Mouse (Mus musculus) midbrain, embryonic 11.5 days (tissue): ENCODE measurements around the gene Smarcal1. TPM values are rescaled to one million over a fixed set of nuclear protein-coding genes. Genes with fewer than 3 reads are reported as not detected.

Experiments used
- ATAC-seq: fragments of 200-750 bp; cut with Nextera tagmentation; 2 replicates; pipeline ENCODE4 v1.8.0; 2017; ENCODE audit warnings: moderate TSS enrichment, moderate library complexity; ENCODE audit not compliant: low FRiP score
- DNase-seq: peaks from one replicate; pipeline ENCODE4 v3.0.0; 2015; ENCODE audit warnings: low spot score; ENCODE audit errors: missing footprints
- H3K27ac ChIP-seq: fragments of 300-500 bp; sonication (generic); 2 replicates; pipeline ENCODE4 v1.5.1; 2014; ENCODE audit warnings: low read depth, low read length
- H3K27me3 ChIP-seq: fragments of 300-500 bp; sonication (generic); 2 replicates; pipeline ENCODE4 v1.6.1; 2014; ENCODE audit warnings: mild to moderate bottlenecking, low read length, moderate library complexity, mixed read lengths; ENCODE audit not compliant: control insufficient read depth, insufficient read depth
- H3K36me3 ChIP-seq: fragments of 300-500 bp; sonication (generic); 2 replicates; pipeline ENCODE4 v1.6.1; 2014; ENCODE audit warnings: mild to moderate bottlenecking, low read length, moderate library complexity, mixed read lengths; ENCODE audit not compliant: control insufficient read depth, insufficient read depth
- H3K4me1 ChIP-seq: fragments of 300-500 bp; sonication (generic); 2 replicates; pipeline ENCODE4 v1.6.1; 2014; ENCODE audit warnings: low read length; ENCODE audit not compliant: control insufficient read depth, insufficient read depth
- H3K4me2 ChIP-seq: fragments of 300-500 bp; sonication (generic); 2 replicates; pipeline ENCODE4 v1.6.1; 2014; ENCODE audit warnings: mild to moderate bottlenecking, moderate library complexity
- H3K4me3 ChIP-seq: fragments of 300-500 bp; sonication (generic); 2 replicates; pipeline ENCODE4 v1.5.1; 2014; ENCODE audit warnings: low read depth, low read length
- H3K9ac ChIP-seq: fragments of 300-500 bp; sonication (generic); 2 replicates; pipeline ENCODE4 v1.6.1; 2014; ENCODE audit warnings: low read length
- H3K9me3 ChIP-seq: fragments of 300-500 bp; sonication (generic); 2 replicates; pipeline ENCODE4 v1.6.1; 2016; ENCODE audit warnings: low read length; ENCODE audit not compliant: control insufficient read depth
- WGBS: fragments of 180-500 bp; shearing (Covaris S2); extraction: QIAGEN DNeasy Blood & Tissue Kit; methylation state at CpG from one replicate; pipeline ENCODE4 v1.1.7; 2014; 5-methylcytosine and 5-hydroxymethylcytosine counted together
- polyA plus RNA-seq: library from polyadenylated mRNA; unstranded; fragments of >200 nt; fragmentation: Nextera tagmentation; extraction: Ambion mirVana; gene quantifications from 2 replicates; pipeline ENCODE4 v1.2.1, GENCODE M21; 2014

The Smarcal1 gene
- 30.9 and 33.4 TPM in 2 replicates for polyA plus RNA-seq

DNA sequence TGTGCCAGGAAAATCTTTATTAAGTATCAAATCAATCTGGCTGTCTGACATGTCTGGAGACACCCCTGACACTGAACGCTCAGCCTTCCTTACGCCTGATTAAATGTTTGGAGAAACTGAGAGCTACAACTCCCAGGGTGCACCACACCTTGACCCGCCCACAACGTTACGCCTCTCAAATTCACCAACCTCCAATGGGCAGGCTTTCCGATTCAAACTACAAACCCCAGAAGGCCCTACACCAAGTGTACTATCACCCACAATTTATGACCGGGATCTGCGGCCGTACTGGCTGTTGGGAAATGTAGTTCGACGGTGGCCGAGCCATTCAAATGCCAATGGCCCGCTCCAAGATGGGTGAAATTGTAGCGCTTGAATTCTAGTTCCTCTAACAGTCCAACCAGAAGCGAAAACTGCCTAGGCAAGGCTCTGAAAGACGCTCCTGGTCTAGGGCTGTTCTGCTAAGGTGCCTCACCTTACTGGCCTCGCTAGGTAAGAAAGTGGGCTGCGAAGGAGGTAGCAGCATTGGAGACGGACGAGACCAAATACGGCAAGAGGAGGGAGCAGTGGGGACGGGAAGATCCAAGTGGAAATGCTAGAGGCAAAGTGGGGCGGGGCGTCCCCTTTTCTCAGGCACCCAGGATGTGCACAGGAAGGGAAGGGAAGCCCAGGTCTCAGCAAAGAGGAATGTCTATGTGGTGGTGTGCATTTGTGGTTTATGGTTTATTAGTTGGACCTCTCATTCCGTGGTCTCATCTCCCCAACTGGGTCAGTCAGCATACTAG lies at the start of gene Smarcal1:
Gene Smarcal1, plus strand, starts transcription at position 305 of the 785 bp plus-strand sequence.
- DNase-seq (peak; percentile 100), ATAC-seq (peak; percentile 100)
- peak within 1 kb of the TSS; percentile 30; the same call in 1 of the 2 replicates for H3K27ac ChIP-seq
- H3K4me1 ChIP-seq: peaks cover 6% of the 10 kb centered on the region
- H3K4me3 ChIP-seq: peak within 1 kb of the TSS; percentile 60
- H3K9ac ChIP-seq: peak within 1 kb of the TSS; percentile 71
- peak within 1 kb of the TSS; percentile 49 for H3K4me2 ChIP-seq
- WGBS: under 1% methylated on average over 25 of the region's 25 CpGs
- peaks cover 6% of the 10 kb centered on the region; the same call in 1 of the 2 replicates for H3K36me3 ChIP-seq
- H3K9me3 ChIP-seq: no peaks in the 10 kb centered on the region
- H3K27me3 ChIP-seq: no peaks in the 10 kb centered on the region

DNA sequence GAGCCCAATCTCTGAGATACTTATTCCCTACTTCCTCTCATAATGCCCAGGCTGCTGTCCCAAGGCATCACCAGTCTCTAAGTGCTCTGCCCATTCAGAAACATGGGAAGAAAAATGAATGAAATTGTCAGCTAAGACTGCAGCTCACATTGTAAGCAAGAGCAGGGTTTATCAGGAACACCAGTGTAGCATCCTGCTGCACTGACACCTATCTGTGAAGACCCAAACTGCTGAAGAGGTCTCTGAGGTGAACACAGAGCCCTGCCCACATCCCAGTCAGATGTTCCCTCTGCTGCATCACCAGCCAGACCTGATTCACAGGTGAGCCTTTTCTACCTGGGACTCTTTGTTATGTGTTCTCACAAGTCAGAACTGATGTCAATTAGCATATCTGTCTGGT lies 49.6 kb upstream of the Smarcal1 start:
- no peak for ATAC-seq
- Histone ChIP-seq H3K27me3 (peaks cover 20% of the 10 kb centered on the region), H3K27ac (no peak overlapping the region), H3K4me2 (no peak overlapping the region), H3K4me3 (no peak overlapping the region), H3K9ac (no peak overlapping the region), H3K9me3 (no peaks in the 10 kb centered on the region), H3K36me3 (no peaks in the 10 kb centered on the region), H3K4me1 (peaks cover 9% of the 10 kb centered on the region)
- no peak for DNase-seq

DNA sequence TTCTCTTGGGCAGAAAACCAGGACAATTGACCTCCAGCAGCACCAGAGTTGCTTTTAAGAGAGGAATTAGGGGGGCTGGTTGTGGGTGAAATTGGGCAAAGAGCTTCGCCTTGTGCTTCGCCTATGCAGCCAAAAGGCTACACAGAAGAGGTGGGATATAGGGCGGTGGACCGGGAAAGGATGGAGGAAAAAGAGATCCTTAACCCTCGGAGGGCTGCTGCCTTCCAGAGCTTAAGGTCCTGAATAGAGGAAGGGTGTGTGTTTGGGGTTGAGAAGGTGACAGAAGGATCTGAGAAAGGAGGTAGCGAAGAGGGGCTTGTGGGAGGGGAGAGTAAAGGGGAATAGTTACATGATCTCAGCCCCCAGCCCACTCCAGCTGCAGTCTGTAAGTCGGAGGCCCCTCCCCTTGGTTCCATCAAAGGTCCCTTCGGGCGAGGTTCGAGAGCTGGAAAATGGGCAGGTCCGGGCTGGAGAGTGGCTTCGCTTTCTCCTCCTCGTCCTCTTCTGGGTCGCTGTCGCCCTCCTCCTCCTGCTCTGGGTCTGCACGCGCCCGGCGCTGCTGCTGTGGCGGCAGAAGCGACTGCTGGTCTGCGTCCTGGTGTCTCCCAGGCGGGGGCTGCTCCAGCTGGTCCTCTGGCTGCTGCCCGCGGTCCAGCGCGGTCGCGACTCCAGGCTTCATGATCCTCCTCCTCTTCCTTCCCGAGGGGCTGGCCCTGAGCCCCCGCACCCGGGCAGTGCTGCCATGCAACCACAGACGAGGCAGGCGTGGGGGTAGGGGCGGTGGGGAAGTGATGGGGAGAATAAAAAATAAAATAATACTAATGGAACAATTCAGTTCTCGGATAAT lies 47.1 kb upstream of the Smarcal1 start:
- H3K27ac ChIP-seq: no peak overlapping the region
- H3K27me3 ChIP-seq: peaks cover 20% of the 10 kb centered on the region
- H3K9ac ChIP-seq: peak overlapping the region; percentile 40
- peak overlapping the region; percentile 80 for H3K4me2 ChIP-seq
- ATAC-seq (peak; percentile 79), DNase-seq (peak; percentile 91)
- H3K4me3 ChIP-seq: peak overlapping the region; percentile 41
- no peaks in the 10 kb centered on the region for H3K9me3 ChIP-seq
- WGBS: 2% methylated on average over 34 of the region's 36 CpGs
- H3K36me3 ChIP-seq: no peaks in the 10 kb centered on the region
- peaks cover 9% of the 10 kb centered on the region for H3K4me1 ChIP-seq

DNA sequence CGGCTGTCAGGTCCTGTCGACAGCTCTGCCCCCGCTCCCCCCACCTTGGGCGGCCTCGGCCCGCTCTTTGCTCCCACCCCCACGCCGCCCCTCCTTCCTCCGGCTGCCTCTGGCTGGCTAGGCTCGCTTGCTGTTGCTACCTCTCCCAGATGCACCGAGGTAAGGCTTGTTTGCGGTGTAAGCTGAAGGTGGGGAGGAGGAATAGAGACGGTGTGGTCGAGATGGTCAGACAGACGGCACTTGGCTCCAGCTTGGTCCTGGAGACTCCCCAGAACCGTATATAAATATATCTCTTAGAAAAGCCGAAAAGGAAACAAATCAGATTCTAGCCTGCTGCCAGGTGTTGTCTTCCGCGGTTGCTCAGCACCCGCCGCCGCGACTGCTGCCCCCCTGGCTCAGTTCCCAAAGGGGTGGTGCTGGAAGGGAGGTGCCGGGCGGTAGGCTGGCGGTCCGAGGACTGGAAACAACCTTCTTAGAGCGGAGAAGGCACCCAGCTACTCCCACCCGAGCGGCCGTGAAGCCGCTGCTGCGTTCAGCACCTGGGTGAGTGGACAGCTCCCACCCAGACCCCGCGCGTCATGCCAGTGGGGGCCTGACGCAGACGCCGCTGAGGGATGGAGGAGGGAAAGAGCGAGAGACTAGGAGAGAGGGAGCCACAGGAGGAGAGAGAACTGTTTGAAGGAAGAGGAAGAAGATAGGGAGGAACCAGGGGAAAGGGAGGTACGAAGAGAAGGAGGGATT lies 46.3 kb upstream of the Smarcal1 start, which contains the start of gene March4:
Gene March4, minus strand, starts transcription at position 320 of the 741 bp plus-strand sequence.
- Histone ChIP-seq H3K27ac (no peak within 1 kb of the TSS; the same call in 1 of the 2 replicates), H3K9me3 (no peaks in the 10 kb centered on the region), H3K9ac (peak within 1 kb of the TSS; percentile 40), H3K4me3 (peak within 1 kb of the TSS; percentile 41), H3K36me3 (no peaks in the 10 kb centered on the region), H3K27me3 (peaks cover 20% of the 10 kb centered on the region), H3K4me2 (peak within 1 kb of the TSS; percentile 80), H3K4me1 (peaks cover 9% of the 10 kb centered on the region)
- DNase-seq (peak; percentile 96), ATAC-seq (peak; percentile 74)
- WGBS: under 1% methylated on average over 40 of the region's 41 CpGs

DNA sequence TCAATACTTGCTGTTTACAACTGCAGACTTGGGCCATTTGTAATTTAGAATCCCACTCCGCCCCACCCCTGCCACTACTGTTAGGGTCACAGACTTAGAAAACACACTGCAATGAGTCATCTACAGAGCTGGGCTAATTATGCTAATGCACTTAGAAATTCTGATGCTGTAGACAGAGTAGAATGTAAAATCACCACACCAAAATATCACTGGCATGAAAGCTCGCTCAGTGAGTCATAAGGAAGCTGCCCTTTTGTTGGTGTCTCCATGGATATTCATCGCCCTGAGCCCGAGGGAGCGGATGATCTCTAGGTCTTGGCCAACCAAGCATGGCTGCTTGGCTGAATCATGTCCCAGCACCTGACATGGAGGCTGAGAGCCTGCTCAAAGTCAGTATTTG lies 44.8 kb upstream of the Smarcal1 start:
- no peak for ATAC-seq
- Histone ChIP-seq H3K4me1 (peaks cover 9% of the 10 kb centered on the region), H3K27me3 (peaks cover 20% of the 10 kb centered on the region), H3K4me3 (no peak overlapping the region), H3K9ac (no peak overlapping the region), H3K27ac (no peak overlapping the region), H3K9me3 (no peaks in the 10 kb centered on the region), H3K4me2 (no peak overlapping the region), H3K36me3 (no peaks in the 10 kb centered on the region)
- no peak for DNase-seq
- WGBS: 68% methylated on average over 5 of the region's 5 CpGs

DNA sequence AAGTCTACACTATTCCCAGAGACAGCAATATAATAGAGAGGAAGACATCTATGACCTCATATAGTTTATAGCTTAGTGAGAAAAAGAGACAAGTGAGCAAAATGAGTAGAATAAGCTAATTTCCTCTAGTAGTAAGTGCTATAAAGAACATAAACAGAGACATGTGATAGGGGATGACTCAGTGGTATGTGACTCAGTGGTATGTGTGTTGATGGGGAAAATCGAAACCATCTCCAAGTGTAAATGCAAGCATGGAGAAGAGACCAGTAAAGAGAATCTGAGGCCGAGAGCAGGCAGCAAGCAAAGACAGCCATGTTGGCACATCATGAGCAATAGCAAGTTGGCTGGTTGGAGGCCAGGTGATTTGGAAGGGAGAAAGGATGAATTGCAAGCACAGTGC lies 32.7 kb upstream of the Smarcal1 start:
- Histone ChIP-seq H3K4me1 (no peaks in the 10 kb centered on the region), H3K27ac (no peak overlapping the region), H3K4me2 (no peak overlapping the region), H3K9ac (no peak overlapping the region), H3K9me3 (no peaks in the 10 kb centered on the region), H3K36me3 (no peaks in the 10 kb centered on the region), H3K4me3 (no peak overlapping the region), H3K27me3 (no peaks in the 10 kb centered on the region)
- WGBS: 97% methylated on average over 2 of the region's 2 CpGs
- ATAC-seq: no peak
- no peak for DNase-seq

DNA sequence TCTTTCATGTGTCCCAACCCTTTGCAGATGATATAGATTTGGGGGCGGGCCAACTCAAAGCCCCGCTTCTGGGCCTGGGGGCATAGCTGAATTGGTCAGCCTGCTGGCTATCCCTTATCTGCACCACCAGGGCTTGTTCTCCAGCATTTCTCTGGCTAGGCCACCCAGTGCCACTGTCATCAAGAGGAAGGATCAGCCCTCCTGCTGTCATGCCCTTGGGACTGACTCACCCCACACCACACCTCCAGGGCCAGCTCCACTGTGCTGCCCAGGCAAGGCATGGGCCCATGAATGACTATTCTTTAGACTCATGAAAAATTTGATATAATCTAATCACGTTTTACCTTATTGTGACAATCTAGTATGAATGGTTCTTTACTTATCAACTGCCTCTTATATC lies 26.6 kb upstream of the Smarcal1 start:
- ATAC-seq (no peak), DNase-seq (no peak)
- Histone ChIP-seq H3K36me3 (no peaks in the 10 kb centered on the region), H3K27ac (no peak overlapping the region), H3K4me1 (no peaks in the 10 kb centered on the region), H3K4me3 (no peak overlapping the region), H3K9ac (no peak overlapping the region), H3K4me2 (no peak overlapping the region), H3K27me3 (no peaks in the 10 kb centered on the region), H3K9me3 (no peaks in the 10 kb centered on the region)
- WGBS: 80% methylated on average over 3 of the region's 3 CpGs

DNA sequence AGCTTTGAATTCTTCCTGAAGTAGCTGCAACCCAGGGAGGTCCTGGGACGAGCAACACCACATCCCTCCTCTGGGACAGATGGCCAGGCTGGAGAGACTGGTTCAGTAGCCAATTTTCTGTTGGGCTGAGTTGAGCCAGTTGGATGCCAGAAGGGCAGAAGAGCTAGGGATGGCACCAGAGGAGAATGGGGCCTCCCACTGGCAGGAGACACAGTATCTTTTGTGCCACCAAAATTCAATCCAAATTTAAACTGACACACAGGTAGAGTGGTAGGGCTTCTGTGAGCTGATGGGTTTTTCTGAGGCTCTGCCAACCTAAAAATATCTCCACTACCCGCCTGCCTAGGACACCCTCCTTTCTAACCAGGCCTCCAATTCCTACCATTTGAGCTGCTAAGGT lies 24.4 kb upstream of the Smarcal1 start:
- Histone ChIP-seq H3K27me3 (no peaks in the 10 kb centered on the region), H3K4me1 (no peaks in the 10 kb centered on the region), H3K4me3 (no peak overlapping the region), H3K27ac (no peak overlapping the region), H3K4me2 (no peak overlapping the region), H3K36me3 (no peaks in the 10 kb centered on the region), H3K9ac (no peak overlapping the region), H3K9me3 (no peaks in the 10 kb centered on the region)
- 50% methylated on average over 2 of the region's 2 CpGs for WGBS
- no peak for ATAC-seq
- peak; percentile 67 for DNase-seq
